Mouse (Mus musculus) MEL (cell line): ENCODE data around the gene Rnaset2a. TPM values are rescaled to one million over a fixed set of nuclear protein-coding genes. Genes with fewer than 3 reads are reported as not detected.
"Not testable (repeated sequence)": the region's sequence is repeated elsewhere in the genome, so short reads cannot be mapped to it uniquely, and the experiment has no call there.

Source experiments
- DNase-seq: peaks from one replicate; pipeline ENCODE4 v3.0.0; 2011; ENCODE audit warnings: low read depth, low spot score
- H3K27ac ChIP-seq: 2 replicates; pipeline ENCODE4 v1.5.1; 2012; ENCODE audit warnings: low read depth, mild to moderate bottlenecking, control low read depth, low read length, moderate library complexity; ENCODE audit not compliant: control insufficient read depth
- H3K27me3 ChIP-seq, 2 experiments: fragments of 150-350 bp in 1 of 2; sonication (generic) in 1 of 2; 2 replicates each; pipeline ENCODE4 v1.6.1; 2012; ENCODE audit warnings: low read length in 2 of 2, mild to moderate bottlenecking in 2 of 2, improper control_type of control experiment in 1 of 2, moderate library complexity in 1 of 2; ENCODE audit not compliant: insufficient read depth in 2 of 2, control insufficient read depth in 1 of 2
- H3K36me3 ChIP-seq, 2 experiments: 2 replicates each; pipeline ENCODE4 v1.6.1; 2012 to 2014; ENCODE audit warnings: low read length in 2 of 2, improper control_type of control experiment in 1 of 2, inconsistent platforms in 1 of 2, mild to moderate bottlenecking in 1 of 2; ENCODE audit not compliant: insufficient read depth in 2 of 2, control insufficient read depth in 1 of 2
- H3K4me1 ChIP-seq, 2 experiments: fragments of 150-350 bp in 1 of 2; sonication (generic) in 1 of 2; 2 replicates each; pipeline ENCODE4 v1.6.1; 2012; ENCODE audit warnings: low read length in 2 of 2, improper control_type of control experiment in 1 of 2, mild to moderate bottlenecking in 1 of 2; ENCODE audit not compliant: insufficient read depth in 2 of 2, control insufficient read depth in 1 of 2
- H3K4me3 ChIP-seq, 2 experiments: fragments of 150-350 bp in 1 of 2; sonication (generic) in 1 of 2; 2 replicates each; pipeline ENCODE4 v1.5.1; 2012; ENCODE audit warnings: low read depth in 2 of 2, low read length in 2 of 2, mild to moderate bottlenecking in 2 of 2, moderate library complexity in 2 of 2, control low read depth in 1 of 2, improper control_type of control experiment in 1 of 2; ENCODE audit not compliant: control insufficient read depth in 1 of 2, insufficient read depth in 1 of 2
- H3K79me2 ChIP-seq: 2 replicates; pipeline ENCODE4 v1.6.1; 2012; ENCODE audit warnings: mild to moderate bottlenecking, low read length, moderate library complexity; ENCODE audit not compliant: control insufficient read depth, poor library complexity, insufficient read depth
- H3K9ac ChIP-seq: 2 replicates; pipeline ENCODE4 v1.6.1; 2012; ENCODE audit warnings: low read depth, mild to moderate bottlenecking, control low read depth, low read length, moderate library complexity; ENCODE audit not compliant: control insufficient read depth, poor library complexity, severe bottlenecking
- H3K9me3 ChIP-seq: fragments of 150-350 bp; sonication (generic); replicated peaks from 2 replicates; pipeline ENCODE4 v1.6.1; 2012; ENCODE audit warnings: mild to moderate bottlenecking, low read length, improper control_type of control experiment, moderate library complexity; ENCODE audit not compliant: insufficient read depth
- BHLHE40 ChIP-seq: IDR thresholded peaks from 2 replicates; pipeline ENCODE4 v1.6.1; 2012; ENCODE audit warnings: low read depth, mild to moderate bottlenecking, inconsistent platforms, low read length, improper control_type of control experiment, borderline replicate concordance
- CHD1 ChIP-seq: IDR thresholded peaks from 2 replicates; pipeline ENCODE4 v1.6.1; 2012; ENCODE audit warnings: low read depth, mild to moderate bottlenecking, inconsistent platforms, low read length, improper control_type of control experiment
- CHD2 ChIP-seq: IDR thresholded peaks from 2 replicates; pipeline ENCODE4 v1.6.1; 2011; ENCODE audit warnings: low read length, improper control_type of control experiment
- CTCF ChIP-seq, 3 experiments: IDR thresholded peaks in 2 of 3; conservative IDR thresholded peaks in 1 of 3; 2 replicates each; pipeline ENCODE4 v1.5.1; 2011 to 2012; ENCODE audit warnings: low read length in 3 of 3, low read depth in 2 of 3, mild to moderate bottlenecking in 2 of 3, improper control_type of control experiment in 1 of 3, inconsistent platforms in 1 of 3, mixed read lengths in 1 of 3, moderate library complexity in 1 of 3; ENCODE audit not compliant: control insufficient read depth in 1 of 3, insufficient read depth in 1 of 3, poor library complexity in 1 of 3, severe bottlenecking in 1 of 3
- EP300 ChIP-seq, 2 experiments: IDR thresholded peaks; 2 replicates each; pipeline ENCODE4 v1.6.1; 2011; ENCODE audit warnings: improper control_type of control experiment in 2 of 2, low read length in 2 of 2, low read depth in 1 of 2, mild to moderate bottlenecking in 1 of 2
- ETS1 ChIP-seq: IDR thresholded peaks from 2 replicates; pipeline ENCODE4 v1.6.1; 2012; ENCODE audit warnings: low read depth, mild to moderate bottlenecking, inconsistent platforms, low read length, improper control_type of control experiment, moderate library complexity
- GATA1 ChIP-seq: IDR thresholded peaks from 2 replicates; pipeline ENCODE4 v1.6.1; 2011; ENCODE audit warnings: low read depth, low read length, improper control_type of control experiment
- HCFC1 ChIP-seq: IDR thresholded peaks from 2 replicates; pipeline ENCODE4 v1.6.1; 2012; ENCODE audit warnings: low read depth, mild to moderate bottlenecking, inconsistent platforms, low read length, improper control_type of control experiment, moderate library complexity
- JUND ChIP-seq: IDR thresholded peaks from 2 replicates; pipeline ENCODE4 v1.6.1; 2011; ENCODE audit warnings: low read depth, mild to moderate bottlenecking, improper control_type of control experiment, low read length
- KAT2A ChIP-seq: conservative IDR thresholded peaks from 2 replicates; pipeline ENCODE4 v1.6.1; 2012; ENCODE audit warnings: low read depth, low read length, improper control_type of control experiment, inconsistent platforms
- MAX ChIP-seq: IDR thresholded peaks from 2 replicates; pipeline ENCODE4 v1.6.1; 2011; ENCODE audit warnings: low read length, improper control_type of control experiment
- MAZ ChIP-seq: IDR thresholded peaks from 2 replicates; pipeline ENCODE4 v1.6.1; 2012; ENCODE audit warnings: low read depth, mild to moderate bottlenecking, inconsistent platforms, low read length, improper control_type of control experiment
- MEF2A ChIP-seq: IDR thresholded peaks from 2 replicates; pipeline ENCODE4 v1.6.1; 2014; ENCODE audit warnings: low read depth, mild to moderate bottlenecking, inconsistent platforms, low read length, improper control_type of control experiment; ENCODE audit not compliant: poor library complexity, insufficient replicate concordance, severe bottlenecking; ENCODE audit errors: extremely low read depth
- NELFE ChIP-seq: IDR thresholded peaks from 2 replicates; pipeline ENCODE4 v1.6.1; 2011; ENCODE audit warnings: low read depth, low read length, improper control_type of control experiment
- NRF1 ChIP-seq: IDR thresholded peaks from 2 replicates; pipeline ENCODE4 v1.6.1; 2014; ENCODE audit warnings: low read depth, mild to moderate bottlenecking, inconsistent platforms, low read length, improper control_type of control experiment, moderate library complexity; ENCODE audit not compliant: poor library complexity, insufficient read depth, severe bottlenecking
- POLR2A ChIP-seq, 2 experiments: IDR thresholded peaks; 2 replicates each; pipeline ENCODE4 v1.6.1; 2011 to 2012; ENCODE audit warnings: low read length in 2 of 2, mild to moderate bottlenecking in 2 of 2, control low read depth in 1 of 2, improper control_type of control experiment in 1 of 2, low read depth in 1 of 2, moderate library complexity in 1 of 2; ENCODE audit not compliant: control insufficient read depth in 1 of 2, insufficient read depth in 1 of 2, poor library complexity in 1 of 2
- POLR2AphosphoS2 ChIP-seq: IDR thresholded peaks from 2 replicates; pipeline ENCODE4 v1.6.1; 2011; ENCODE audit warnings: low read length, improper control_type of control experiment
- POLR2AphosphoS5 ChIP-seq: IDR thresholded peaks from 2 replicates; pipeline ENCODE4 v1.6.1; 2012; ENCODE audit warnings: low read depth, borderline replicate concordance, mild to moderate bottlenecking, inconsistent platforms, low read length, moderate library complexity, mixed read lengths
- RAD21 ChIP-seq: IDR thresholded peaks from 2 replicates; pipeline ENCODE4 v1.6.1; 2011; ENCODE audit warnings: mild to moderate bottlenecking, low read depth, low read length, improper control_type of control experiment
- SIN3A ChIP-seq: IDR thresholded peaks from 2 replicates; pipeline ENCODE4 v1.6.1; 2012; ENCODE audit warnings: low read length, improper control_type of control experiment, inconsistent platforms
- SMC3 ChIP-seq: IDR thresholded peaks from 2 replicates; pipeline ENCODE4 v1.6.1; 2011; ENCODE audit warnings: low read depth, low read length, improper control_type of control experiment
- TBP ChIP-seq: IDR thresholded peaks from 2 replicates; pipeline ENCODE4 v1.8.0; 2011; ENCODE audit warnings: low read depth, low read length, improper control_type of control experiment
- TCF12 ChIP-seq: IDR thresholded peaks from 2 replicates; pipeline ENCODE4 v1.6.1; 2014; ENCODE audit warnings: low read depth, mild to moderate bottlenecking, inconsistent platforms, low read length, improper control_type of control experiment, moderate library complexity
- UBTF ChIP-seq: IDR thresholded peaks from 2 replicates; pipeline ENCODE4 v1.6.1; 2012; ENCODE audit warnings: low read depth, mild to moderate bottlenecking, inconsistent platforms, low read length, improper control_type of control experiment, moderate library complexity, borderline replicate concordance; ENCODE audit not compliant: insufficient read depth
- USF2 ChIP-seq, 2 experiments: IDR thresholded peaks; 2 replicates each; pipeline ENCODE4 v1.6.1; 2011 to 2012; ENCODE audit warnings: improper control_type of control experiment in 2 of 2, low read length in 2 of 2, borderline replicate concordance in 1 of 2, inconsistent platforms in 1 of 2, low read depth in 1 of 2, mild to moderate bottlenecking in 1 of 2; ENCODE audit not compliant: insufficient read depth in 1 of 2
- ZNF384 ChIP-seq: IDR thresholded peaks from 2 replicates; pipeline ENCODE4 v1.6.1; 2012; ENCODE audit warnings: low read depth, mild to moderate bottlenecking, inconsistent platforms, low read length, improper control_type of control experiment
- polyA plus RNA-seq, 2 experiments: library from polyadenylated mRNA; stranded (reverse) in 1 of 2; unstranded in 1 of 2; fragments of >175 nt in 1 of 2; fragments of >200 nt in 1 of 2; gene quantifications; 2 replicates each; pipeline versions ENCODE4 v1.2.1 to v1.2.4; 2012; ENCODE audit warnings: low replicate concordance in 2 of 2, low read depth in 1 of 2; ENCODE audit not compliant: insufficient read length in 2 of 2, insufficient read depth in 1 of 2, missing spikeins in 1 of 2
- total RNA-seq: library from RNA; depleted of rRNA; stranded (reverse); fragments of 300-350 nt; gene quantifications from 2 replicates; pipeline ENCODE4 v1.2.3, GENCODE M21; 2012; rRNA removed

Gene Rnaset2a
- total RNA-seq, result 44.5 and 49.3 TPM in 2 replicates
- polyA plus RNA-seq, result 10 to 100 TPM in 1 of 2 experiments, not detected in 1; 11.6 TPM

GRCm38 (mm10) chr17:8147439-8148316 is at the start of gene Rnaset2a, which contains the start of gene Gm49673:
Gene Rnaset2a (minus strand): TSS chr17:8148097.
Gene Gm49673 (minus strand): TSS chr17:8147788.
- H3K9ac ChIP-seq, result peak within 1 kb of the TSS; percentile 72
- not testable (repeated sequence) for H3K4me1 ChIP-seq, H3K27me3 ChIP-seq, H3K9me3 ChIP-seq, H3K36me3 ChIP-seq, H3K79me2 ChIP-seq
- TF ChIP-seq NELFE (peak; percentile 43; the same call in 1 of the 2 replicates), HCFC1 (peak; percentile 33; the same call in 1 of the 2 replicates), POLR2A (IDR thresholded peaks at IDR 0.05; ENCODE audit: control insufficient read depth in 1 of 2, insufficient read depth in 1 of 2, low read depth in 1 of 2, low read length in 2 of 2, poor library complexity in 1 of 2) (peak; percentile 55; a peak in 2 of 4 replicates)
- peak within 1 kb of the TSS; percentile 76 to 96 for H3K4me3 ChIP-seq
- peak within 1 kb of the TSS; percentile 26; the same call in 1 of the 2 replicates for H3K27ac ChIP-seq
- peak; percentile 64 for DNase-seq

- peak; percentile 41 for DNase-seq
- TF ChIP-seq RAD21 (peak; percentile 16), SIN3A (no peak), POLR2AphosphoS5 (no peak), SMC3 (peak; percentile 47), CHD2 (no peak), EP300 (IDR thresholded peaks at IDR 0.05; ENCODE audit: low read depth in 1 of 2, low read length in 2 of 2) (no peak), USF2 (IDR thresholded peaks at IDR 0.05; ENCODE audit: borderline replicate concordance in 1 of 2, insufficient read depth in 1 of 2, low read depth in 1 of 2, low read length in 2 of 2) (no peak), HCFC1 (no peak), NELFE (no peak), JUND (no peak), KAT2A (no peak), MAZ (no peak), POLR2AphosphoS2 (no peak), CHD1 (no peak), NRF1 (no peak), TBP (no peak), BHLHE40 (no peak), MEF2A (no peak), POLR2A (IDR thresholded peaks at IDR 0.05; ENCODE audit: control insufficient read depth in 1 of 2, insufficient read depth in 1 of 2, low read depth in 1 of 2, low read length in 2 of 2, poor library complexity in 1 of 2) (no peak; a peak in 1 of 4 replicates), TCF12 (no peak), MAX (no peak), CTCF (IDR thresholded peaks at IDR 0.05 in 2 of 3, conservative IDR thresholded peaks at IDR 0.05 in 1 of 3; ENCODE audit: control insufficient read depth in 1 of 3, insufficient read depth in 1 of 3, low read depth in 2 of 3, low read length in 3 of 3, poor library complexity in 1 of 3, severe bottlenecking in 1 of 3) (peak in 1 of 3 experiments; percentile 42; a peak in 3 of 6 replicates), GATA1 (no peak), UBTF (no peak), ZNF384 (no peak), ETS1 (no peak)
- H3K36me3 ChIP-seq, result peaks cover 0 to 16% of the 10 kb centered on the region in 2 experiments; a peak in 2 of 4 replicates
Observed at GRCm38 (mm10) chr17:8197652-8198051, 49.8 kb upstream of the Rnaset2a start.

More at GRCm38 (mm10) chr17:8197652-8198051, 49.8 kb upstream of the Rnaset2a start:
- Histone ChIP-seq H3K27me3 (no peaks in the 10 kb centered on the region), H3K4me3 (no peak overlapping the region), H3K9me3 (no peaks in the 10 kb centered on the region), H3K27ac (no peak overlapping the region), H3K9ac (no peak overlapping the region), H3K4me1 (no peaks in the 10 kb centered on the region), H3K79me2 (no peaks in the 10 kb centered on the region)
